Mouse (Mus musculus): Measurements from ENCODE around the gene Nr1h5. TPM values are rescaled to one million over a fixed set of nuclear protein-coding genes. Genes with fewer than 3 reads are reported as not detected.

The Nr1h5 gene
- polyA plus RNA-seq, 1 experiment from 2014 or later = not detected

DNA sequence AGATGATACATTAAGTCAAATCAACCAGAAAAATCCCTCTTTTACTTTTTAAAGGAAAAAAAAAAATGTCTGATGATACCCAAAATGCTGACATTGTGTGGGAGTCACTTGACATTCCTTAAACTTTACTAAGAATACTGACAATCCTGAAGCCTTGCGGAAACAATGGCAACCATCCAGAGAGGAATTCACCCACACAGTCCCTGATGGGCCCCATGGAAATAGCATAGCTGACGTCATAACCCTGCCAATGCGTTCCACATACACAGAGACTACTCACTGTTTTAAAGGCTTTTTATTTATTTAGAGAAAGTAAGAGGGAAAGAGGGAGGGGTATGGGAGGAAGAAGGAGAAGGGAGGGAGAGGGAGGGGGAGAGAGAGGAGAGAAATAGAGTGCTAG is 29.0 kb upstream of the Nr1h5 start:
- no peak overlapping the region for H3K9ac ChIP-seq (ENCODE audit: low read length)
- WGBS = 15% methylated on average over 3 of the region's 3 CpGs
- no peaks in the 10 kb centered on the region for H3K36me3 ChIP-seq (ENCODE audit: control insufficient read depth, insufficient read depth, low read length)
- H3K27me3 ChIP-seq (ENCODE audit: control insufficient read depth, insufficient read depth, low read length) = no peaks in the 10 kb centered on the region
- H3K27ac ChIP-seq (replicated peaks) = no peak overlapping the region
- H3K4me3 ChIP-seq (ENCODE audit: low read depth, low read length) = no peak overlapping the region
- DNase-seq (ENCODE audit: low spot score) (no peak), ATAC-seq (ENCODE audit: low FRiP score, low TSS enrichment) (no peak)
- H3K9me3 ChIP-seq (ENCODE audit: control insufficient read depth, low read length) = no peaks in the 10 kb centered on the region
- H3K4me1 ChIP-seq (replicated peaks; ENCODE audit: control insufficient read depth, insufficient read depth) = 0 out of 2 replicates have a peak, but pooled peaks cover 2% of the 10 kb centered on the region
- TF ChIP-seq CTCF (IDR thresholded peaks at IDR 0.05; ENCODE audit: low read depth) (no peak), EP300 (optimal IDR thresholded peaks at IDR 0.05) (no peak)
- no peak overlapping the region for H3K4me2 ChIP-seq (replicated peaks; ENCODE audit: low read depth)

DNA sequence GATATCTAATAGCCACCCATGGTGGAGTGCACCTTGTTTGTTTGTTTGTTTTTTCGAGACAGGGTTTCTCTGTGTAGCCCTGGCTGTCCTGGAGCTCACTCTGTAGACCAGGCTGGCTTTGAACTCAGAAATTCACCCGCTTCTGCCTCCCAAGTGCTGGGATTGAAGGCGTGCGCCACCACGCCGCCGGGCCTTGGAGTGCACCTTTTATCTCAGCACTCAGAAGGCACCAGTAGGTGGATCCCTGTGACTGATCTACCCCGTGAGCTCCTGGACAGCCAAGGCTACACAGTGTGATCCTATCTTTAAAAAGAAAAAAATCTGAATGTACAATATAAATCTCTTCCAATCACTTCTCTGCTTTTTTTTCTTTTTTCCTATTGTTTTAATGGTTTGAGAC is 27.1 kb upstream of the Nr1h5 start:
- Histone ChIP-seq H3K36me3 (ENCODE audit: control insufficient read depth, insufficient read depth, low read length) (no peaks in the 10 kb centered on the region), H3K9ac (ENCODE audit: low read length) (no peak overlapping the region), H3K4me3 (ENCODE audit: low read depth, low read length) (no peak overlapping the region), H3K27me3 (ENCODE audit: control insufficient read depth, insufficient read depth, low read length) (no peaks in the 10 kb centered on the region), H3K27ac (replicated peaks) (no peak overlapping the region), H3K4me2 (replicated peaks; ENCODE audit: low read depth) (no peak overlapping the region), H3K9me3 (ENCODE audit: control insufficient read depth, low read length) (no peaks in the 10 kb centered on the region), H3K4me1 (replicated peaks; ENCODE audit: control insufficient read depth, insufficient read depth) (0 out of 2 replicates have a peak, but pooled peaks cover 2% of the 10 kb centered on the region)
- TF ChIP-seq CTCF (IDR thresholded peaks at IDR 0.05; ENCODE audit: low read depth) = no peak
- TF ChIP-seq EP300 (optimal IDR thresholded peaks at IDR 0.05) = no peak
- WGBS = 70% methylated on average over 8 of the region's 8 CpGs
- ATAC-seq (ENCODE audit: low FRiP score, low TSS enrichment) (no peak), DNase-seq (ENCODE audit: low spot score) (no peak)

DNA sequence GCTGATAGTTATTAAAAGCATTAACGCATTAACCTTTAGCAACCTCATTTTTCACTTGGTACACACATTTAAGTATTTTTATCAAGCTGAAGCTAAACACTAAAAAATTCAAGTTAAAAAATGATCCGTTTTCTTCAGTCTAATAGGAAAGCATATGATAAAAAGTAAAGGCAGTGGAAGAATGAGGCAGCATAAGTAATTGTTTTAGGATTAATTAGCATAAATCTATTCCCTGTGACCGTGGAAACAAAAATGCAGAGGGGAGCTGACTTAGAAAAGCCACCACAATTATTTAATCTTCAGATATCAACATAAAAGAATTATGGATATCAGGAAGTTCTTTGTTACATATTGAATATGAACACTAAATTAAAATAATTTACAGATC is 16.4 kb upstream of the Nr1h5 start:
- ATAC-seq (ENCODE audit: low FRiP score, low TSS enrichment) (no peak), DNase-seq (ENCODE audit: low spot score) (no peak)
- H3K9me3 ChIP-seq (ENCODE audit: control insufficient read depth, low read length) = no peaks in the 10 kb centered on the region
- no peak overlapping the region for H3K4me3 ChIP-seq (ENCODE audit: low read depth, low read length)
- H3K4me2 ChIP-seq (replicated peaks; ENCODE audit: low read depth) = no peak overlapping the region
- H3K4me1 ChIP-seq (replicated peaks; ENCODE audit: control insufficient read depth, insufficient read depth) = no peaks in the 10 kb centered on the region
- no peak for TF ChIP-seq CTCF (IDR thresholded peaks at IDR 0.05; ENCODE audit: low read depth)
- no peak for TF ChIP-seq EP300 (optimal IDR thresholded peaks at IDR 0.05)
- no peaks in the 10 kb centered on the region for H3K27me3 ChIP-seq (ENCODE audit: control insufficient read depth, insufficient read depth, low read length)
- no peak overlapping the region for H3K9ac ChIP-seq (ENCODE audit: low read length)
- WGBS = 43% methylated on average over 3 of the region's 3 CpGs
- no peak overlapping the region for H3K27ac ChIP-seq (replicated peaks)
- no peaks in the 10 kb centered on the region for H3K36me3 ChIP-seq (ENCODE audit: control insufficient read depth, insufficient read depth, low read length)

DNA sequence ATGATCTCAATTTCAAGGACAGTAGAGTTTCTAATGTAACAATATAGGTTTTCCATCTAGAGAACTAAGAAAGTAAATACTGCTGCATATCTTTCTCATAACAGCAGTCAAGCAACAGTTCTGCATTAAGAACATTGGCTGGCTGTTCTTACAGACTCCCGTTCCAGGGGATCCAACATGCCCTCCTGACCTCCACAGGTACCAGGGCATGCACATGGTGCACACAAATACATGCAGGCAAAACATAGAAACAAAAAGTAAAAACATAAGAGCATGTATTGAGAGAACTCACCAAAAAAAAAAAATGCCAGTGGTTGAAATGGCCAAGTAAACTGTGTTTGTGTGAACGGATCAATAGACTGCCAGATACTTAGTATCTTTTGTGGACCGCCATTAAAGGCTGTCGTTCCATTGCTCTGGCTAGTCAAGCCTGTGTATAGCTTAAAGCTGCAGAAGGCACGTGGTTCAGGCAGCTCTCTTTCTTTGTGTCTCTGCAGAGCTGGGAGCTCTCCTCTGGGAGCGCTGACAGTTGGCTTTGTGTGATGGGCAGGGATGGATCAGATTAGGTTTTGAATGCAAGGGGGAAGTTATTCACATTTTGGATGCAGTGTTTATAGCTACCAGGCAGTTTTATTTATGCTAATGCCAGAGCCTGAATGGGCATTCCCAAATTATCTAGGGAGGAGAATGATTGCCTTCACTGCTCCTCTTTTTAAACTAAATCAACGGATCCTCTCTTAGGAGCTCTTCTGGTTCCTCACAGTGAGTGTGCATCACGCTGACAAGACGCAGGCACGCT is 15.8 kb upstream of the Nr1h5 start:
- ATAC-seq (ENCODE audit: low FRiP score, low TSS enrichment) (no peak), DNase-seq (ENCODE audit: low spot score) (no peak)
- Histone ChIP-seq H3K9ac (ENCODE audit: low read length) (no peak overlapping the region), H3K36me3 (ENCODE audit: control insufficient read depth, insufficient read depth, low read length) (no peaks in the 10 kb centered on the region), H3K4me3 (ENCODE audit: low read depth, low read length) (no peak overlapping the region), H3K4me2 (replicated peaks; ENCODE audit: low read depth) (no peak overlapping the region), H3K9me3 (ENCODE audit: control insufficient read depth, low read length) (no peaks in the 10 kb centered on the region), H3K27ac (replicated peaks) (no peak overlapping the region), H3K4me1 (replicated peaks; ENCODE audit: control insufficient read depth, insufficient read depth) (no peaks in the 10 kb centered on the region), H3K27me3 (ENCODE audit: control insufficient read depth, insufficient read depth, low read length) (no peaks in the 10 kb centered on the region)
- no peak for TF ChIP-seq EP300 (optimal IDR thresholded peaks at IDR 0.05)
- TF ChIP-seq CTCF (IDR thresholded peaks at IDR 0.05; ENCODE audit: low read depth) = no peak
- 32% methylated on average over 10 of the region's 10 CpGs for WGBS

DNA sequence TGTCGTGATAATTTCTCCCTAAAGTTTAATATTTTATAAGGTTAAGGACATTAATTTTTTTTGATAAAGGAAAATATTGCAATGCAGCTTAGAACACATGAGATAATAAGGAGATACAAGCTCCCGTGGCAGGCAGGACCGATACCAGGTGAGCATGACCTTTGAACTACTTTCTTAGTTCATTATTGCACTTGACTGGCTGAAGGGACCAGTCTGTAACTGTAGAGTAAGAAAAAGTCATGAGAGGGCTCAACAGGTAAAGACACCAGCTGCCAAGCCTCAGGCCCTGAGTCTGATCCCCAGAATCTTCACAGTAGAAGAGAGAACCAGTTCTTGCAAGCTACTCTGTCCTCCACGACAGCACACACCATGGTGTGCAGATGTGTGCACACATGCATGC is 13.0 kb upstream of the Nr1h5 start:
- no peak for ATAC-seq (ENCODE audit: low FRiP score, low TSS enrichment)
- no peaks in the 10 kb centered on the region for H3K36me3 ChIP-seq (ENCODE audit: control insufficient read depth, insufficient read depth, low read length)
- H3K4me2 ChIP-seq (replicated peaks; ENCODE audit: low read depth) = no peak overlapping the region
- DNase-seq (ENCODE audit: low spot score) = no peak
- H3K27me3 ChIP-seq (ENCODE audit: control insufficient read depth, insufficient read depth, low read length) = no peaks in the 10 kb centered on the region
- no peak overlapping the region for H3K9ac ChIP-seq (ENCODE audit: low read length)
- H3K4me3 ChIP-seq (ENCODE audit: low read depth, low read length) = no peak overlapping the region
- WGBS = 60% methylated on average over 4 of the region's 4 CpGs
- H3K9me3 ChIP-seq (ENCODE audit: control insufficient read depth, low read length) = no peaks in the 10 kb centered on the region
- TF ChIP-seq CTCF (IDR thresholded peaks at IDR 0.05; ENCODE audit: low read depth) (no peak), EP300 (optimal IDR thresholded peaks at IDR 0.05) (no peak)
- H3K4me1 ChIP-seq (replicated peaks; ENCODE audit: control insufficient read depth, insufficient read depth) = no peaks in the 10 kb centered on the region
- H3K27ac ChIP-seq (replicated peaks) = no peak overlapping the region

DNA sequence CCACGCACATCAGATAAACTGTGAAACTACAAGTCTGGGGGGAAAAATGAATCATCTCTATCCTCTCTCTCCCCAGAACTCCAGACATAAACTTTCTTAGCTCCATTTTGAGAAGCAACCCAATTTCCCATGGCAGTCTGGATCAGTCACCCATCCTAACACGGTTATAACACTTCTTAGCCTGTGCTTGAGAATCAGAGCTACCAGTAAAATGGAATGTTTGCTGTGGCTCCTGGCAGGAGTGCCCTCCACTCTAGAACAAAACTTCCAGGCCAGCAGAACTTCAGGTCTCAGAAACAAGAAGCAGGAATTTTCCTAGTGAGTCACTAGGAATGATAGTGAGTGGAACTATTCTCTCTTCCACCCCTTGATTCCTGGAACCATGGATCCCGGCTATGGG is 6.6 kb upstream of the Nr1h5 start:
- no peaks in the 10 kb centered on the region for H3K4me1 ChIP-seq (replicated peaks; ENCODE audit: control insufficient read depth, insufficient read depth)
- WGBS = 60% methylated on average over 3 of the region's 3 CpGs
- H3K4me3 ChIP-seq (ENCODE audit: low read depth, low read length) = no peak overlapping the region
- no peak overlapping the region for H3K4me2 ChIP-seq (replicated peaks; ENCODE audit: low read depth)
- no peaks in the 10 kb centered on the region for H3K27me3 ChIP-seq (ENCODE audit: control insufficient read depth, insufficient read depth, low read length)
- no peaks in the 10 kb centered on the region for H3K36me3 ChIP-seq (ENCODE audit: control insufficient read depth, insufficient read depth, low read length)
- no peak for ATAC-seq (ENCODE audit: low FRiP score, low TSS enrichment)
- TF ChIP-seq EP300 (optimal IDR thresholded peaks at IDR 0.05) (no peak), CTCF (IDR thresholded peaks at IDR 0.05; ENCODE audit: low read depth) (no peak)
- H3K9me3 ChIP-seq (ENCODE audit: control insufficient read depth, low read length) = no peaks in the 10 kb centered on the region
- DNase-seq (ENCODE audit: low spot score) = no peak
- no peak overlapping the region for H3K27ac ChIP-seq (replicated peaks)
- H3K9ac ChIP-seq (ENCODE audit: low read length) = no peak overlapping the region

All from stomach, postnatal 0 days (tissue).